Mouse (Mus musculus): ENCODE results near the gene Ppp1r12c.

- TF ChIP-seq CTCF (IDR thresholded peaks at IDR 0.05; ENCODE audit: low read depth, low read length): no peak
- TF ChIP-seq POLR2A (IDR thresholded peaks at IDR 0.05; ENCODE audit: borderline replicate concordance, low read depth, low read length): no peak
These were observed 5.7 kb upstream of the Ppp1r12c start for GRCm38 (mm10) chr7:4507220-4507619.
